Mouse (Mus musculus) WW6 (cell line): ENCODE measurements at regions not wholly inside any gene's neighbourhood (a gene's known extent, or its start where the extent isn't known, plus 50 kb on each side); places are given as distances from the start of the nearest gene placed in this dataset.

Source experiments
- DNase-seq: peaks from one replicate; pipeline ENCODE4 v3.0.0-alpha.2; 2013; ENCODE audit warnings: low read depth, low spot score

DNA sequence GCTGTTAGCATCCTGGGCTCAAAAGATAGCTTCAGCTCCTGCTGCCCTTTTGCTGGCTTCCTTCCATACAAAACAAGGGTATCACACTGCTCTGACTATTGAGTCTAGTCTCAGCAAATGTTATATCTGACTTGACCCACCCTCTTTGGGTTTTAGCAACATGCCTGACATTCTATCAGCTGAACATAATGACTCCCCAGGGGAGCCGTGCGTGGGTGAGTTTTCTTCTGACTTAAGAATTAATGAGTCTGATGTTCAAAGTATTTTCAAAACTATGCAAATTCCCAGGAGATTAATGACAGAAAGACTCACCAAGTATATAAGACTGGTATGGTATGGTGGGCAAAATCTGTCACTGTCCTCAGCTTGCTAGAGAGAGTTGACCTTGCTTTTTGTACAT is 159.0 kb downstream of the Pmp22 start:
- DNase-seq = no peak

GRCm38 (mm10) chr11:63290618-63291017 is 161.8 kb downstream of the Pmp22 start:
- no peak for DNase-seq

- no peak for DNase-seq
These were observed 164.7 kb downstream of the Pmp22 start for GRCm38 (mm10) chr11:63293485-63293884.

DNA sequence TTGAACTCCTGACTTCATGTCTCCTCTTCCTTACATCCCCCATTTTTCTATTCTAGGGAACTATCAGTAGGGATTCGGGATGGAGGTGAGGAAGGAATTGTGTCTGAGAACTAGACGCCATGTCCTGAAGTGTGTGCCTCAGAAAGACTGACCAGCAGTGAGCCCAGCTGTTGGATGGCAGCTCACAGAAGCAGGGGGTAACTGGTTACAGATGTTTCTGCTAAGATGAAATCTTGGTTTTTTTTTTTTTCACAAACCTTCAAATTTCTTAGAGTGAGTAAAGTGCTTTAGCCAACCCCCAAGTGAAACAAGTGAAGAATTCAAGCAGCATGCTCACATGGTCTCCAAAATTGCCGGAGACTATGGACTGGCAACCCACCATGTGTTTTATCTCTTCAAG is 165.7 kb downstream of the Pmp22 start:
- no peak for DNase-seq

- DNase-seq = no peak
These were observed 167.7 kb downstream of the Pmp22 start for GRCm38 (mm10) chr11:63296476-63296875.

- no peak for DNase-seq
These were observed 171.2 kb downstream of the Pmp22 start for GRCm38 (mm10) chr11:63299712-63300581.

GRCm38 (mm10) chr11:63325166-63325565 is 196.4 kb downstream of the Pmp22 start:
- no peak for DNase-seq

DNA sequence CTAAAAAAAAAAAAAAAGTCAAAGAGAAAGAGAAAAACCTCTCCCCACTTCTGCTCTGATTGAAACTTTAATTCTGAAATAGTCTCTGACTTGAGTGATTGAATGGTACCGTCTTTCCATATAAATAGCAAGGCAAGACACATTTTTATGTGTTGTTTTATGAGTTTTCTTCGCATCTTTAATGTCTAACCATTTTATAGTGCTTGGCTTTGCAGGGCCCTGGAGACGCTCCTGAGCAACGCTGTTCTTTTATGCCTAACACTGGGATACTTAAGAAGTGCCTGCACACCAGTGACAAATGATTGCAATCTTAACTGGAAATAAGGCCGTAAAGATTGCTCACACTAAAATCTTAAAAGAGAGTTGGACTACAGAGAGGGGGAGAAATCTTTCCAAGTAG is 198.1 kb downstream of the Pmp22 start:
- DNase-seq = no peak

DNA sequence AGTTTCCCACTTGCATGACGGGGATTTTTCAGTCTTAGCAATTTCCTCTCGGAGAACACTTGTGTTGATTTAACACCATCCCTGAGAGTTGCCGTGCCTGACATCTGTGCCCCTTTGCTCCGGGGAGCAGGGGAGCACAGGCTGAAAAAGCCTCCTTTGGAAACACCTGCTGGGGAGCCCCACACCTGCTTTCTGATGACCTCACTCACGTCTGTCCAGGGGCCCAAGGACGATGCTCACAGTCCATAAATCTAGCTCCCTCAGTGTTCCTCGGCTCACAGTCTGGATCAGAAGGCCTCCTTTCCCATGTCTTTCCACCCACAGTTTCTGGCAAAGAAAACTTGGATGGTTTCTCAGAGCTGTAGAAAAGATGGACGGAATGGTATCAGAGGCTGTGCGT is 208.7 kb downstream of the Pmp22 start:
- DNase-seq = no peak

DNA sequence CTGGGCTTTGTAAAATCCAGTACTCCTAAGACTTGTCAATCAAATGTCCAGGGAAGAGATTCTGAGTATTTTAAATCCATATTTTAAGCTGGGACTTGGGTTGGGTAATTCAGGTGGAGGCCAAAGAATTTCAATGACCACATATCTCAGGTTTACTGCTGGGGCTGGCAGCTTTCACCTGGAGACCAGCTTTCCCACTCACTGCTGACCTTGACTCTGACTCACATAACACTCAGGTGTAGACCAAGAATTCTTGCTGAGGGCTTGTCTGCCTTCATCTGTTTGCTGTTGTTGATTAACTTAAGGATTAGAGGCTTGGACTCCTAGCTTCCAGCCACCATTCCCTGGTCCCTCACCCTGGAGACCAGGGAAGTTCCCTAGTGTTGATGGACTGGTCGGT is 209.5 kb downstream of the Pmp22 start:
- DNase-seq = no peak

- DNase-seq = no peak
These were observed 216.9 kb downstream of the Pmp22 start for GRCm38 (mm10) chr11:63345653-63346052.

DNA sequence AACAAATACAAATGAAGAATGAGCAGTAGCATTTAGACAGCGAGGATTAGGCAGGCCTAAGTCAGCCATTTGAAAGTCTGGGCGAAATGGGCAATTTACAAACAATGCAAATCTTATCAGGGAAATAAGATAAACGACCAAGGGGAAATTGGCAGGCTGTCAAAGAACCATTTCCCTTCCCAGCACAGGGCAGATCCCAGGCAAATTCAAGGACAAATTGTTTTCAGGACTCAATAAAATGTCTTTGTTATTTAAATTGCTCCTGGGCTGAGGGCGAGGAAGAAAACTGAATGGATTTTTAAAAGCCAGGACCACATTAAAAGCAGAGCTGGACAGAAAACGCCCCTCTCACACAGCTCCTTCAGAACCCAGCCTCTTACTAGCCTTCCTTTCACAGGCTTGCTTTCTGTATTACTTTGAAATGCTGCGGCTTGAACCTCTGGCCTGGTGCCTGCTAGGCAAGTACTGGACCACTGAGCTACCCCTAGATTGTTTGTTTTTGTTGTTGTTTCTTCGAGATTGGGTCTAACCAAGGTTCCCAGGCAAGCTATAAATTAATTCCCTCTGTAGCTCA is 221.4 kb downstream of the Pmp22 start:
- DNase-seq = peak; percentile 36

GRCm38 (mm10) chr11:63351999-63352398 is 223.2 kb downstream of the Pmp22 start:
- no peak for DNase-seq

DNA sequence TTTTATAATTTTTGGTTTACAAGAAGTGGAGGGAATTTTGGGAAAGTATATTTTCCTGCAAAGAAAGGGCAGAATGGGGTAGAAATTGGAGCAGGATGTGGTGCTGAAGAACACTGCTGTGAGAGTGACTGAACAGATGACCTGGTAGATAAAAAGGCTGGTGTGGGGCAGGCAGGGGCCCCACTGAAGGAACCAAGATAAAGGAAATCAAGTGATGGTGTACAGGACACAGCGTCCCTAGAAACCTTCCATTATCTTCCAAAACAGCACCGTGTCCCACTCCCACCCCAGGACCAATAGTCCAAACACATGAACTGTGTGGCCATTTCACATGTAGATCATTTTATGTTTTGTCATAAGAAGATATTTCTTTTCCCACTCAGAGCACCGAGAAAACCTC is 224.2 kb downstream of the Pmp22 start:
- DNase-seq = no peak

GRCm38 (mm10) chr11:63353671-63354070 is 224.9 kb downstream of the Pmp22 start:
- DNase-seq = no peak

GRCm38 (mm10) chr11:63357772-63358344 is 229.1 kb downstream of the Pmp22 start:
- DNase-seq = no peak

- DNase-seq = no peak
These were observed 239.0 kb downstream of the Pmp22 start for GRCm38 (mm10) chr11:63367756-63368265.

GRCm38 (mm10) chr11:63369475-63369874 is 240.7 kb downstream of the Pmp22 start:
- no peak for DNase-seq

- DNase-seq = no peak
These were observed 247.5 kb downstream of the Pmp22 start for GRCm38 (mm10) chr11:63376311-63376710.

DNA sequence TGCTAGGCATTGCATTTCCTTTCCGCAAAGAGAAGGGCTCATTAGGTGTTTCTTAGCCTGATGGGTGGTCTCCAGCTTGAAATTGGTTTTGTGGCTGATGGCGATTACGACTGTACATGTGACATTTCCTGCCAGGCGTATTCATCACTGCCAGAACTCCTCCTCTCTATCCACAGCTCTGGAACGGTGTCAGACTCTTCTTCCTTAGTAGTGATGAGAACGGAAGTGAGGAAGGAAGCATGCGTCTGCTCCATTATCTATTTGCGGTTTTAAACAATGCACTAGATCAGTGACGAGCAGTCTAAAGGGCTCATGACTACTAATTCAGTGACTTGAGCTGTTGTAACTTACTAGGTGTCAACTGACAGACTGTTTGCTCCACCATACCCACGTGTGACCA is 248.2 kb downstream of the Pmp22 start:
- DNase-seq = no peak

DNA sequence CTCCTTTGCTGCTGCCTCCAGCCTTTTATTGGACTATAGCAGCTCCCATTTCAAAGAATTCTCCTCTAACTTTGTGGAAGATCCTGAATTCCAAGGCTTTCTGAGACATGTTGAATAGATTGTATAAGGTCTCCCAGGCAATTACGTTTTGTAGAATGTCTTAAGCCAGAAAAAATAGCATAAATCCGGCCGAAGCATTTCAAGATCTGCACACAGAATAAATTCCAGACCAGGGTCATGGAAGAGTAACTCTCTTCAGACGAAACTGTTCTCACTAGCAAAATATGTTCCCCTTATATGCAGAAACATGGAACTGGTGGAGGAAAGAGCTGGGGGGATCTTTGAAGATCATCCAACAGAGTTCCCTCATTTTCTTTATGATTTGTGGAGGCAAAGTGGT is 259.5 kb downstream of the Pmp22 start:
- DNase-seq = no peak

DNA sequence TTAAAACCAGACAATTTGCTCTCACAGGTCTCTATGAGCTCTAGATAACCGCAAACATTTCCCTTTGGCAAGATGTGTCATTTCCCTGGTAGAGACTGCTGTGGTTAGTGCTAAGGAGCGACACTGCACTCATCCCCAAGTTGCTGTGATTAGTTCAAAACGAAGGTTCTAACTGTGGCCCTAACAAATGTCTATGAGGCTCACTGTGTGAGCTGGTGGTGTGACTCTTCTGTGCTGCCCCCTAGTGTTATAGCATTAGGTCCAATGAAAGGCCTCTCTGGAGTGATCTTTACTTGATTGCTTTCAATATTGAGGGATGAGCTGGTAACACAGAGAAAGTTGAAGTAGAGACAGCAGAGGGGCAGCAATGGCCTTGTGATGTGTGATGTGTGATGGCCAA is 262.7 kb downstream of the Pmp22 start:
- no peak for DNase-seq

DNA sequence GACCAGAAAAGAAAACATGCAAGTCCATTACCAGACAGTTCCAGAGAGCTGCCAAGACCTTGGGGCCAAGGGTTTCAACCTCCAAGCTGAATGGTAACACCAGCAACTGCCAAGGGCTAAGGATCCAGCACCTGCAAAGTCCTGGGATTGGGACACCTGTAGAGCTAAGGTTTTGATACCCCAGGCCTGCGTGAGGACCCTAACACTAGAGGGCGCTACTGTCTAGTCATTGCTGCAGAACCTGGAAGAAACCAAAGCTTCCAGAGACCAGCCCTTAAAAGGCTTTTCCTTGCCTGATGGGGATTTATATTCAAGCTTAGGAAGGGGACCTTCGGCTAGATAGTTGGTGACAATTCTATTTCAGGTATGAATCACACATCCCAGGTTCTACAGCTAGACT is 263.6 kb downstream of the Pmp22 start:
- no peak for DNase-seq
